Mouse (Mus musculus) forebrain, embryonic 15.5 days (tissue): ENCODE data around the gene Noxo1. TPM values are rescaled to one million over a fixed set of nuclear protein-coding genes. Genes with fewer than 3 reads are reported as not detected.
A peak's percentile ranks its signal among the peaks of the same experiment; 100 is the strongest.

Experiments used
- ATAC-seq: fragments of 200-750 bp; cut with Nextera tagmentation; replicated peaks from 2 replicates; pipeline ENCODE4 v1.8.0; 2017; ENCODE audit warnings: mild to moderate bottlenecking, moderate TSS enrichment, moderate library complexity
- H3K27ac ChIP-seq: fragments of 300-500 bp; sonication (generic); replicated peaks from 2 replicates; pipeline ENCODE4 v1.5.1; 2015; ENCODE audit warnings: mild to moderate bottlenecking, inconsistent platforms
- H3K27me3 ChIP-seq: fragments of 300-500 bp; sonication (generic); 2 replicates; pipeline ENCODE4 v1.6.1; 2015; ENCODE audit warnings: inconsistent platforms
- H3K36me3 ChIP-seq: fragments of 300-500 bp; sonication (generic); 2 replicates; pipeline ENCODE4 v1.6.1; 2015; ENCODE audit warnings: mild to moderate bottlenecking, inconsistent platforms
- H3K4me1 ChIP-seq: fragments of 300-500 bp; sonication (generic); 2 replicates; pipeline ENCODE4 v1.6.1; 2015; ENCODE audit warnings: inconsistent platforms
- H3K4me2 ChIP-seq: fragments of 300-500 bp; sonication (generic); replicated peaks from 2 replicates; pipeline ENCODE4 v1.6.1; 2015; ENCODE audit warnings: mild to moderate bottlenecking, inconsistent platforms
- H3K4me3 ChIP-seq: fragments of 300-500 bp; sonication (generic); 2 replicates; pipeline ENCODE4 v1.5.1; 2015; ENCODE audit warnings: mild to moderate bottlenecking, inconsistent platforms
- H3K9ac ChIP-seq: fragments of 300-500 bp; sonication (generic); replicated peaks from 2 replicates; pipeline ENCODE4 v1.6.1; 2015; ENCODE audit warnings: mild to moderate bottlenecking, inconsistent platforms
- H3K9me3 ChIP-seq: fragments of 300-500 bp; sonication (generic); 2 replicates; pipeline ENCODE4 v1.6.1; 2016; ENCODE audit warnings: inconsistent platforms
- WGBS: fragments of 180-500 bp; shearing (Covaris S2); methylation state at CpG from one replicate; pipeline ENCODE4 v1.1.7; 2015; ENCODE audit warnings: mixed read lengths; 5-methylcytosine and 5-hydroxymethylcytosine counted together
- polyA plus RNA-seq: library from polyadenylated mRNA; unstranded; fragments of >200 nt; fragmentation: Nextera tagmentation; extraction: Ambion mirVana; gene quantifications from 2 replicates; pipeline ENCODE4 v1.2.1, GENCODE M21; 2015

Noxo1 gene
- polyA plus RNA-seq, 1 experiment from 2014 or later: 2.0 TPM

DNA sequence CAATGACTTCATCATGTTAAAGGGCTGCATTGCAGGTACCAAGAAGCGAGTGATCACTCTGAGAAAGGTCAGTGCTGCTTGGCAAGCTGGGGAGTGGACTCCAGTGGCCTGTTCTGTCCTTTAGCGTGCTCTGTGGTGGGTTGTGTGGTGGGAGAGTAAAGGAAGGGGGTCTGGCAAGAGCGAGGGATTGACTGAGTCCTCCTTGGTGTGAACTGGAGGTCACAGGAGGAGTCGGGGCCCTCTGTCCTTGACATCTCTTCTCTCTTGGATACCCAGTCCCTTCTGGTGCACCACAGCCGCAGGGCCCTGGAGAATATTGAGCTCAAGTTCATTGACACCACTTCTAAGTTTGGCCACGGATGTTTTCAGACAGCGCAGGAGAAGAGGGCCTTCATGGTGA is 39.4 kb downstream of the Noxo1 start:
- H3K4me2 ChIP-seq: no peak overlapping the region
- no peak for ATAC-seq

GRCm38 (mm10) chr17:24736330-24737051 is 40.5 kb downstream of the Noxo1 start, which contains the start of gene Msrb1:
Gene Msrb1 (plus strand): TSS chr17:24736642.
- WGBS: 2% methylated on average over 29 of the region's 29 CpGs
- ATAC-seq: peak; percentile 97

More for the DNA sequence above, 39.4 kb downstream of the Noxo1 start:
- Histone ChIP-seq H3K27me3 (no peaks in the 10 kb centered on the region), H3K36me3 (no peaks in the 10 kb centered on the region), H3K9me3 (no peaks in the 10 kb centered on the region), H3K4me3 (no peak overlapping the region), H3K4me1 (peaks cover 17% of the 10 kb centered on the region), H3K27ac (no peak overlapping the region), H3K9ac (no peak overlapping the region)
- WGBS: 83% methylated on average over 7 of the region's 7 CpGs

GRCm38 (mm10) chr17:24737135-24737810 is 41.2 kb downstream of the Noxo1 start:
- no peaks in the 10 kb centered on the region for H3K27me3 ChIP-seq
- H3K36me3 ChIP-seq: no peaks in the 10 kb centered on the region
- H3K4me2 ChIP-seq: peak overlapping the region; percentile 90
- 25% methylated on average over 8 of the region's 8 CpGs for WGBS
- H3K4me3 ChIP-seq: peak overlapping the region; percentile 62
- 0 out of 2 replicates have a peak, but pooled peaks have one; percentile 0 for ATAC-seq
- H3K9me3 ChIP-seq: no peaks in the 10 kb centered on the region
- peaks cover 17% of the 10 kb centered on the region for H3K4me1 ChIP-seq
- no peak overlapping the region for H3K27ac ChIP-seq
- peak overlapping the region; percentile 65; the same call in 1 of the 2 replicates for H3K9ac ChIP-seq

More at GRCm38 (mm10) chr17:24736330-24737051, 40.5 kb downstream of the Noxo1 start, which contains the start of gene Msrb1:
- Histone ChIP-seq H3K36me3 (no peaks in the 10 kb centered on the region), H3K4me2 (peak within 1 kb of the TSS; percentile 90), H3K9me3 (no peaks in the 10 kb centered on the region), H3K4me3 (peak within 1 kb of the TSS; percentile 62), H3K27me3 (no peaks in the 10 kb centered on the region), H3K9ac (peak within 1 kb of the TSS; percentile 65), H3K4me1 (peaks cover 17% of the 10 kb centered on the region), H3K27ac (peak within 1 kb of the TSS; percentile 53)

- Histone ChIP-seq H3K4me3 (no peak overlapping the region), H3K27me3 (no peaks in the 10 kb centered on the region), H3K4me2 (no peak overlapping the region), H3K27ac (no peak overlapping the region), H3K4me1 (peaks cover 17% of the 10 kb centered on the region), H3K9ac (no peak overlapping the region), H3K36me3 (no peaks in the 10 kb centered on the region), H3K9me3 (no peaks in the 10 kb centered on the region)
- 78% methylated on average over 4 of the region's 4 CpGs for WGBS
- ATAC-seq: no peak
Measured at GRCm38 (mm10) chr17:24738238-24738637, 42.2 kb downstream of the Noxo1 start.

- Histone ChIP-seq H3K9me3 (no peaks in the 10 kb centered on the region), H3K9ac (no peak overlapping the region), H3K27me3 (no peaks in the 10 kb centered on the region), H3K4me2 (no peak overlapping the region), H3K4me3 (no peak overlapping the region), H3K4me1 (peaks cover 17% of the 10 kb centered on the region), H3K27ac (no peak overlapping the region), H3K36me3 (no peaks in the 10 kb centered on the region)
- no peak for ATAC-seq
- 84% methylated on average over 8 of the region's 8 CpGs for WGBS
Measured at GRCm38 (mm10) chr17:24739926-24740325, 43.9 kb downstream of the Noxo1 start.

- Histone ChIP-seq H3K4me2 (no peak overlapping the region), H3K36me3 (no peaks in the 10 kb centered on the region), H3K9me3 (no peaks in the 10 kb centered on the region), H3K4me3 (no peak overlapping the region), H3K27ac (no peak overlapping the region), H3K4me1 (peaks cover 2% of the 10 kb centered on the region), H3K9ac (no peak overlapping the region), H3K27me3 (no peaks in the 10 kb centered on the region)
- no peak for ATAC-seq
- WGBS: 82% methylated on average over 8 of the region's 8 CpGs
Measured at GRCm38 (mm10) chr17:24742307-24742706, 46.3 kb downstream of the Noxo1 start.

DNA sequence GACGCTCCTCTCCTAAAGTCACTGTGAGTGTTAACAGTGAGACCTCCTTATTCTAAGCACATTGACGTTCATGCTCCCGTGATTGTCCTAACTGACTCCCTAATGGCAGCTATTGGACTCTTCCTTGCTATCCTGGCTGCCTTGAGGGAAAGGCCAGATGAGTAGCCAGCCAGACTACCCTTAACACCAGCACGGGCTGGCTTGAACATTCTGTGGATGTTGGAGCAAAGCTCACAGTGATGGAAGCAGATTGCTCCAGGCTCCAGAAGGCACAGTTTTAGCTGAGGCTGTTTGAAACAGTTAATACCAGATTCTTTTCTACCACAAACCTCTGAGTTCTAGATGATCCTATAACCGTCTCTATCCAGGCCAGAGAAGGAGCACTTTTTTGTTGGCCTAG is 47.9 kb downstream of the Noxo1 start:
- Histone ChIP-seq H3K4me1 (no peaks in the 10 kb centered on the region), H3K36me3 (no peaks in the 10 kb centered on the region), H3K27me3 (no peaks in the 10 kb centered on the region), H3K4me3 (no peak overlapping the region), H3K27ac (no peak overlapping the region), H3K9ac (no peak overlapping the region), H3K9me3 (no peaks in the 10 kb centered on the region), H3K4me2 (no peak overlapping the region)
- 79% methylated on average over 5 of the region's 5 CpGs for WGBS
- ATAC-seq: no peak

DNA sequence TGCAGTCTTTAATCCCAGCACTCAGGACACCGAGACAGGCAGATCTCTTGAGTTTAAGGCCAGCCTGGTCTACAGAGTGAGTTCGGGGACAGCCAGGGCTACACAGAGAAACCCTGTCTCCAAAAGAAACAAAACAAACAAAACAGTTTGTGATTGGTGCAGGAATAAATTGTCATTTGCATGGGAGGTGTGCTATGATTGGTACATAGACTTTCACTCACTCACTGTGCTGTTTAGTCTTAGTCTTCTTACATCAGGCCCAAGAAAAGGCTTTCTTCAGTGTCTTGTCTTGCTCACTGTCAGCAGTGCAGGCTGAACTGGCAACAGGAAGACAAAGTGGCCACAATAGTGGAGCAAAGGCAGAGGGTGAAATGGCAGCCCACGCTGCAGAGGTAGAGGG is 48.3 kb downstream of the Noxo1 start:
- H3K36me3 ChIP-seq: no peaks in the 10 kb centered on the region
- H3K9ac ChIP-seq: no peak overlapping the region
- H3K4me1 ChIP-seq: no peaks in the 10 kb centered on the region
- ATAC-seq: no peak
- H3K4me2 ChIP-seq: no peak overlapping the region
- no peak overlapping the region for H3K27ac ChIP-seq
- no peaks in the 10 kb centered on the region for H3K27me3 ChIP-seq
- H3K9me3 ChIP-seq: no peaks in the 10 kb centered on the region
- H3K4me3 ChIP-seq: no peak overlapping the region
- 80% methylated on average over 3 of the region's 3 CpGs for WGBS

GRCm38 (mm10) chr17:24745526-24746497 is 49.8 kb downstream of the Noxo1 start:
- H3K27me3 ChIP-seq: peaks cover 10% of the 10 kb centered on the region
- no peaks in the 10 kb centered on the region for H3K4me1 ChIP-seq
- no peak overlapping the region for H3K4me3 ChIP-seq
- H3K9ac ChIP-seq: no peak overlapping the region
- no peaks in the 10 kb centered on the region for H3K36me3 ChIP-seq
- peak; percentile 71 for ATAC-seq
- 20% methylated on average over 7 of the region's 7 CpGs for WGBS
- H3K27ac ChIP-seq: no peak overlapping the region
- H3K4me2 ChIP-seq: no peak overlapping the region
- H3K9me3 ChIP-seq: no peaks in the 10 kb centered on the region

GRCm38 (mm10) chr17:24746986-24747385 is 51.0 kb downstream of the Noxo1 start:
- 55% methylated on average over 4 of the region's 4 CpGs for WGBS

More at GRCm38 (mm10) chr17:24746986-24747385, 51.0 kb downstream of the Noxo1 start:
- H3K4me2 ChIP-seq: no peak overlapping the region
- H3K9ac ChIP-seq: no peak overlapping the region
- no peaks in the 10 kb centered on the region for H3K4me1 ChIP-seq
- H3K27me3 ChIP-seq: peaks cover 20% of the 10 kb centered on the region
- ATAC-seq: no peak
- no peaks in the 10 kb centered on the region for H3K36me3 ChIP-seq
- H3K4me3 ChIP-seq: no peak overlapping the region
- no peaks in the 10 kb centered on the region for H3K9me3 ChIP-seq
- no peak overlapping the region for H3K27ac ChIP-seq
